Mouse (Mus musculus): ENCODE data around the gene Gm20388. TPM values are rescaled to one million over a fixed set of nuclear protein-coding genes. Genes with fewer than 3 reads are reported as not detected.
A peak's percentile ranks its signal among the peaks of the same experiment; 100 is the strongest.

Gm20388 gene
- polyA plus RNA-seq, 1 experiment = not detected

- 52% methylated on average over 2 of the region's 2 CpGs for WGBS
- TF ChIP-seq POLR2A (IDR thresholded peaks at IDR 0.05; ENCODE audit: insufficient read depth, low read depth, low read length) = no peak
- TF ChIP-seq CTCF (IDR thresholded peaks at IDR 0.05; ENCODE audit: insufficient read depth, low read depth, low read length) = no peak
- Histone ChIP-seq H3K4me3 (ENCODE audit: insufficient read depth, low read depth, low read length) (no peak overlapping the region), H3K4me1 (ENCODE audit: control insufficient read depth, insufficient read depth, low read length) (peaks cover 11% of the 10 kb centered on the region; the same call in 1 of the 2 replicates), H3K27ac (ENCODE audit: insufficient read depth, low read depth, low read length) (no peak overlapping the region)
Observed at GRCm38 (mm10) chr8:123966896-123967295, 4056.3 kb downstream of the Gm20388 start.

GRCm38 (mm10) chr8:123973495-123973894, 4062.9 kb downstream of the Gm20388 start:
- H3K4me1 ChIP-seq (ENCODE audit: control insufficient read depth, insufficient read depth, low read length) = no peaks in the 10 kb centered on the region
- no peak overlapping the region for H3K27ac ChIP-seq (ENCODE audit: insufficient read depth, low read depth, low read length)
- TF ChIP-seq POLR2A (IDR thresholded peaks at IDR 0.05; ENCODE audit: insufficient read depth, low read depth, low read length) (no peak), CTCF (IDR thresholded peaks at IDR 0.05; ENCODE audit: insufficient read depth, low read depth, low read length) (no peak)
- 80% methylated on average over 1 of the region's 1 CpGs for WGBS
- no peak overlapping the region for H3K4me3 ChIP-seq (ENCODE audit: insufficient read depth, low read depth, low read length)

GRCm38 (mm10) chr8:123977499-123977898, 4066.9 kb downstream of the Gm20388 start:
- no peak overlapping the region for H3K27ac ChIP-seq (ENCODE audit: insufficient read depth, low read depth, low read length)
- H3K4me1 ChIP-seq (ENCODE audit: control insufficient read depth, insufficient read depth, low read length) = peaks cover 8% of the 10 kb centered on the region
- 81% methylated on average over 4 of the region's 4 CpGs for WGBS
- no peak overlapping the region for H3K4me3 ChIP-seq (ENCODE audit: insufficient read depth, low read depth, low read length)
- TF ChIP-seq POLR2A (IDR thresholded peaks at IDR 0.05; ENCODE audit: insufficient read depth, low read depth, low read length) (no peak), CTCF (IDR thresholded peaks at IDR 0.05; ENCODE audit: insufficient read depth, low read depth, low read length) (no peak)

GRCm38 (mm10) chr8:123978166-123978838, 4067.7 kb downstream of the Gm20388 start:
- 79% methylated on average over 14 of the region's 14 CpGs for WGBS
- TF ChIP-seq CTCF (IDR thresholded peaks at IDR 0.05; ENCODE audit: insufficient read depth, low read depth, low read length) (no peak), POLR2A (IDR thresholded peaks at IDR 0.05; ENCODE audit: insufficient read depth, low read depth, low read length) (no peak)
- no peak overlapping the region for H3K27ac ChIP-seq (ENCODE audit: insufficient read depth, low read depth, low read length)
- peaks cover 8% of the 10 kb centered on the region for H3K4me1 ChIP-seq (ENCODE audit: control insufficient read depth, insufficient read depth, low read length)
- no peak overlapping the region for H3K4me3 ChIP-seq (ENCODE audit: insufficient read depth, low read depth, low read length)

GRCm38 (mm10) chr8:123978926-123979325, 4068.3 kb downstream of the Gm20388 start:
- H3K4me3 ChIP-seq (ENCODE audit: insufficient read depth, low read depth, low read length) = no peak overlapping the region
- H3K4me1 ChIP-seq (ENCODE audit: control insufficient read depth, insufficient read depth, low read length) = peaks cover 8% of the 10 kb centered on the region
- WGBS = 91% methylated on average over 8 of the region's 8 CpGs
- no peak for TF ChIP-seq POLR2A (IDR thresholded peaks at IDR 0.05; ENCODE audit: insufficient read depth, low read depth, low read length)
- TF ChIP-seq CTCF (IDR thresholded peaks at IDR 0.05; ENCODE audit: insufficient read depth, low read depth, low read length) = no peak
- no peak overlapping the region for H3K27ac ChIP-seq (ENCODE audit: insufficient read depth, low read depth, low read length)

- 79% methylated on average over 4 of the region's 4 CpGs for WGBS
- no peak overlapping the region for H3K4me3 ChIP-seq (ENCODE audit: insufficient read depth, low read depth, low read length)
- H3K27ac ChIP-seq (ENCODE audit: insufficient read depth, low read depth, low read length) = no peak overlapping the region
- TF ChIP-seq POLR2A (IDR thresholded peaks at IDR 0.05; ENCODE audit: insufficient read depth, low read depth, low read length) (no peak), CTCF (IDR thresholded peaks at IDR 0.05; ENCODE audit: insufficient read depth, low read depth, low read length) (no peak)
- H3K4me1 ChIP-seq (ENCODE audit: control insufficient read depth, insufficient read depth, low read length) = peaks cover 8% of the 10 kb centered on the region
Observed at GRCm38 (mm10) chr8:123980239-123980638, 4069.6 kb downstream of the Gm20388 start.

GRCm38 (mm10) chr8:123981674-123982073, 4071.0 kb downstream of the Gm20388 start:
- 26% methylated on average over 4 of the region's 4 CpGs for WGBS
- no peak overlapping the region for H3K27ac ChIP-seq (ENCODE audit: insufficient read depth, low read depth, low read length)
- TF ChIP-seq CTCF (IDR thresholded peaks at IDR 0.05; ENCODE audit: insufficient read depth, low read depth, low read length) (no peak), POLR2A (IDR thresholded peaks at IDR 0.05; ENCODE audit: insufficient read depth, low read depth, low read length) (no peak)
- H3K4me1 ChIP-seq (ENCODE audit: control insufficient read depth, insufficient read depth, low read length) = peaks cover 8% of the 10 kb centered on the region
- H3K4me3 ChIP-seq (ENCODE audit: insufficient read depth, low read depth, low read length) = no peak overlapping the region

- Histone ChIP-seq H3K27ac (ENCODE audit: insufficient read depth, low read depth, low read length) (no peak overlapping the region), H3K4me1 (ENCODE audit: control insufficient read depth, insufficient read depth, low read length) (peaks cover 8% of the 10 kb centered on the region), H3K4me3 (ENCODE audit: insufficient read depth, low read depth, low read length) (peak overlapping the region; percentile 74)
- TF ChIP-seq CTCF (IDR thresholded peaks at IDR 0.05; ENCODE audit: insufficient read depth, low read depth, low read length) = no peak
- no peak for TF ChIP-seq POLR2A (IDR thresholded peaks at IDR 0.05; ENCODE audit: insufficient read depth, low read depth, low read length)
- WGBS = under 1% methylated on average over 48 of the region's 48 CpGs
Observed at GRCm38 (mm10) chr8:123982291-123982793, 4071.7 kb downstream of the Gm20388 start.

GRCm38 (mm10) chr8:123982826-123983400, 4072.3 kb downstream of the Gm20388 start, which contains the start of gene Abcb10:
Abcb10 (minus strand) TSS chr8:123983122.
- TF ChIP-seq POLR2A (IDR thresholded peaks at IDR 0.05; ENCODE audit: insufficient read depth, low read depth, low read length) = peak; percentile 62
- TF ChIP-seq CTCF (IDR thresholded peaks at IDR 0.05; ENCODE audit: insufficient read depth, low read depth, low read length) = no peak
- Histone ChIP-seq H3K4me3 (ENCODE audit: insufficient read depth, low read depth, low read length) (peak within 1 kb of the TSS; percentile 74), H3K4me1 (ENCODE audit: control insufficient read depth, insufficient read depth, low read length) (peaks cover 8% of the 10 kb centered on the region), H3K27ac (ENCODE audit: insufficient read depth, low read depth, low read length) (peak within 1 kb of the TSS; percentile 60)
- under 1% methylated on average over 56 of the region's 56 CpGs for WGBS

Data from olfactory bulb, adult 2 months (tissue).